Mouse (Mus musculus): Measurements from ENCODE around the gene Ppp3ca. TPM values are rescaled to one million over a fixed set of nuclear protein-coding genes. Genes with fewer than 3 reads are reported as not detected.

Ppp3ca gene
- polyA plus RNA-seq, 1 experiment from 2014 or later: 145 TPM

DNA sequence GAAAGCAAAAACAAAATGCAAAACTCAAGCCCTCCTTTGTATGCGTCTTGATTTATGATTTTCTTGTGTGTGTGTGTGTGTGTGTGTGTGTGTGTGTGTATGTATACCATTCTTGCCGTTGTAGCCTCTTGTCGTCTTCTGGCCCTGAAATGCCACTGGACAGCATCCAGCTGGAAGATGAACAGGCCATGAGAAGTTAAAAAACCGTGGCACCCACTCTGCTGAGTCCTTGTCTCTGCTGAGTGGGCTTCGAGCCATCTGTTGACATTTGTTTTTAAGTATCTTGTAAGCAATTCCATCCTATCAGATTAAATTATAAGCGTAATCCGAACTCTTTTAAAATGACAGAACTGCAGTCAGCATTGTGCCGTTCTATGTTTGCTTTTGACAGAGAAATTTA lies 8.5 kb downstream of the Ppp3ca start:
- Histone ChIP-seq H3K4me1 (ENCODE audit: control insufficient read depth, insufficient read depth, low read length) (peaks cover 32% of the 10 kb centered on the region), H3K36me3 (ENCODE audit: control insufficient read depth, insufficient read depth, low read length) (no peaks in the 10 kb centered on the region), H3K27me3 (ENCODE audit: control insufficient read depth, insufficient read depth, low read length) (no peaks in the 10 kb centered on the region), H3K9ac (replicated peaks; ENCODE audit: low read length) (no peak overlapping the region), H3K9me3 (ENCODE audit: control insufficient read depth, low read length) (no peaks in the 10 kb centered on the region), H3K27ac (replicated peaks; ENCODE audit: low read depth, low read length) (no peak overlapping the region), H3K4me2 (ENCODE audit: low read length) (no peak overlapping the region), H3K4me3 (replicated peaks; ENCODE audit: low read depth, low read length) (no peak overlapping the region)
- 65% methylated on average over 8 of the region's 8 CpGs for WGBS
- no peak for DNase-seq
- no peak for ATAC-seq (ENCODE audit: low FRiP score, low TSS enrichment)

DNA sequence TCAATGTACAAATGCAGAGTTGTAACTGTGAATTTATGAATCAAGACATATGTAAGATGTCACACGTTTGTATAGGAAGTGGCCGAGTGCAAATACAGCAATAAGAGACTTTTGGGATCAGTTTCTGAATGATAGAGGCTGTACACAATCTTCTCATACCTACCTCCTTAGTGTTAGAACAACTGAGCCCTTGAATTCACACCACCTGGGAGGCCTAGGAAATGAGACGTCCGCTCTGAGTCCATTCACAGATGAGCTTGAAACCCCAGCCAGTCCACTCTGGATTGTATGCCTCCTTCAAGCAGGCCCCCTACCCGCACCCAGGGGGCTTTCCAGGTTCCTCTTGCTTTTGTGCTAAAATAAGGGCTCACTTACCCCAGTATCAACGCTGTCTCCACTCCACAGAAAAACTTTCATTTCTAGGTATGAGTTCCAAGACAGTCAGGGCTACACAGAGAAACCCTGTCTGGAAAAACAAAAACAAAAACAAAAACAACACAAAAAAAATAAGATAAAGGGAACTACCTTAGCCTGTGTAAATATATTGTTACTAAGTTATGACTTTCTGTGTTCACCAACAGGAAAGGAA lies 10.1 kb downstream of the Ppp3ca start:
- WGBS: 77% methylated on average over 6 of the region's 6 CpGs
- H3K4me2 ChIP-seq (ENCODE audit: low read length): no peak overlapping the region
- no peak overlapping the region for H3K27ac ChIP-seq (replicated peaks; ENCODE audit: low read depth, low read length)
- H3K27me3 ChIP-seq (ENCODE audit: control insufficient read depth, insufficient read depth, low read length): no peaks in the 10 kb centered on the region
- DNase-seq (no peak), ATAC-seq (ENCODE audit: low FRiP score, low TSS enrichment) (no peak)
- H3K4me1 ChIP-seq (ENCODE audit: control insufficient read depth, insufficient read depth, low read length): peaks cover 25% of the 10 kb centered on the region
- H3K36me3 ChIP-seq (ENCODE audit: control insufficient read depth, insufficient read depth, low read length): no peaks in the 10 kb centered on the region
- no peaks in the 10 kb centered on the region for H3K9me3 ChIP-seq (ENCODE audit: control insufficient read depth, low read length)
- no peak overlapping the region for H3K4me3 ChIP-seq (replicated peaks; ENCODE audit: low read depth, low read length)
- no peak overlapping the region for H3K9ac ChIP-seq (replicated peaks; ENCODE audit: low read length)

DNA sequence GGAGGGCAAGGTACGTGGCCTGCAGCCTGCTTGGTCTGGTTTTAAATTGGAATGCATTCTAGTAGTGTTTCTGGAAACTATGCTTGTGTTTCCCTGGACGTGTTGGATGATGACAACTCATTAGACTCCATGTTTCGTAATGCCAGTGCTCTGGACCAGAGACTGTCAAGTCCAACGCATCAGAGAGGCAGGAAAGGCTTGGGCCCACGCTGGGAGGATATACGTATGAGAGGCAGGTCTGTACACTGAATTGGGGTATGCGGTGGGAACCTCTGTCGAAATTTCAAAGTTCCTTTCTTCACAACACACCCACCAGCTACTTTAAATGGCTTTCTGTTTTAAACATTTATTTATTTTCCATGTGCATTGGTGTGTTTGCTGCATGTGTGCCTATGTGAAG lies 12.3 kb downstream of the Ppp3ca start:
- peaks cover 18% of the 10 kb centered on the region; the same call in 1 of the 2 replicates for H3K4me1 ChIP-seq (ENCODE audit: control insufficient read depth, insufficient read depth, low read length)
- WGBS: 86% methylated on average over 8 of the region's 8 CpGs
- ATAC-seq (ENCODE audit: low FRiP score, low TSS enrichment): no peak

DNA sequence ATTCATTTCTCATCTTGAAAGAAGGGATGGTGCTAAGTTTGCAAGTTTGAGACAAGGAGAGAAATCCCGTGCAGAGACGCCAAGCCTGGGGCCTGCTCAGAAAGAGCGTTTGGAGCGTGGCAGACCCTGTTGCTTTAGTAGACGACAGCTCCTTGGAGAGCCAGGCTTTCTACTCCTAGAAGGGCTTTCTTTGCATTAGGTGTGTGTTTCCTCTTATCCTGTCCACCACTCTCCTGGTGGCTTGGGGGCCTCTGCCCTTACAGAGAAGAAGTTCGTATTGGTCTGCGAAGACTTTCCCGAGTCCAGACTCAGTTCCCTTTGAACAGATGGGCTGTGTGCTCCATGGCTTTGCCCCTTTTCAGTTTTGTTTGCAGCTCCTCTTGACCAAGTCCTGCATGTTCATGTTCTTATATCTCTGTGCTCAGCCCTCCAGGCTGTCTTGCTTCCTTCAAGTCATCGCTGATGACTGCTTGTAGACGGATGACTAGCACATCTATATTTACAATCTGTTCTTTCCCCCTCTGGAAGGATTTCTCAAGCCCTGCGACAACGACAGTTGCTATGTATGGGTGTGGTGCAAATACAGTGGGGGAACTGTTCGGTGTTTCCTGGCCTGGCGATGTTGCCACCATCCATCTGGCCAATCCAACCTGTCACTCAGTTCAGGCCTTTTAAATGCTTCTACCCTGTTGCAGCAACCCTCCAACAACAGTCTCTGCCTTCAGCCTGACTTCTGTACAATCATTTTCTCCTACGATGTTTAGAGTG lies 14.5 kb downstream of the Ppp3ca start:
- Histone ChIP-seq H3K9ac (replicated peaks; ENCODE audit: low read length) (no peak overlapping the region), H3K4me1 (ENCODE audit: control insufficient read depth, insufficient read depth, low read length) (peaks cover 13% of the 10 kb centered on the region; the same call in 1 of the 2 replicates), H3K4me2 (ENCODE audit: low read length) (no peak overlapping the region), H3K36me3 (ENCODE audit: control insufficient read depth, insufficient read depth, low read length) (no peaks in the 10 kb centered on the region), H3K4me3 (replicated peaks; ENCODE audit: low read depth, low read length) (no peak overlapping the region), H3K9me3 (ENCODE audit: control insufficient read depth, low read length) (no peaks in the 10 kb centered on the region), H3K27ac (replicated peaks; ENCODE audit: low read depth, low read length) (no peak overlapping the region), H3K27me3 (ENCODE audit: control insufficient read depth, insufficient read depth, low read length) (no peaks in the 10 kb centered on the region)
- 93% methylated on average over 15 of the region's 15 CpGs for WGBS
- ATAC-seq (ENCODE audit: low FRiP score, low TSS enrichment) (no peak), DNase-seq (no peak)

More for the DNA sequence above, 12.3 kb downstream of the Ppp3ca start:
- DNase-seq: no peak
- H3K27me3 ChIP-seq (ENCODE audit: control insufficient read depth, insufficient read depth, low read length): no peaks in the 10 kb centered on the region
- H3K4me3 ChIP-seq (replicated peaks; ENCODE audit: low read depth, low read length): no peak overlapping the region
- H3K9me3 ChIP-seq (ENCODE audit: control insufficient read depth, low read length): no peaks in the 10 kb centered on the region
- no peak overlapping the region for H3K4me2 ChIP-seq (ENCODE audit: low read length)
- H3K36me3 ChIP-seq (ENCODE audit: control insufficient read depth, insufficient read depth, low read length): no peaks in the 10 kb centered on the region
- H3K9ac ChIP-seq (replicated peaks; ENCODE audit: low read length): no peak overlapping the region
- no peak overlapping the region for H3K27ac ChIP-seq (replicated peaks; ENCODE audit: low read depth, low read length)

DNA sequence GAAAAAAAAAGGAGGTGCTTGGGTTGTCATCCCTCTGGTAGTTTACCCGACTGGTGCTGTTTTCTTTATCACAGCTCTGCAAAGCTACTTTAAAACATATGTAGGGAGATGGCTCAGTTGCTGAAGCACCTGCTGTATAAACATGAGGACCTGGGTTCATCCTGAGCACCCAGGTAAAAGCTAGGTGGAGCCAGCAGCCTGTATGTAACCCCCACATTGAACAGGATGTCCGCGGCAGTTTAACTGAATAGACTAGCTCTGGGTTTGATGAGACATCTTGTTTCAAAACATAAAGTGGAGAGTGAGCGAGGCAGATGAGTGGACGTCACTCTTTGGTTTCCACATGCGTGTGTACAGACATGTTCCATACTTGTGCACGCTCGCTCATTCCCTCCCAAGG lies 16.5 kb downstream of the Ppp3ca start:
- 88% methylated on average over 8 of the region's 8 CpGs for WGBS
- Histone ChIP-seq H3K9ac (replicated peaks; ENCODE audit: low read length) (no peak overlapping the region), H3K27me3 (ENCODE audit: control insufficient read depth, insufficient read depth, low read length) (no peaks in the 10 kb centered on the region), H3K4me2 (ENCODE audit: low read length) (no peak overlapping the region), H3K4me3 (replicated peaks; ENCODE audit: low read depth, low read length) (no peak overlapping the region), H3K36me3 (ENCODE audit: control insufficient read depth, insufficient read depth, low read length) (no peaks in the 10 kb centered on the region), H3K4me1 (ENCODE audit: control insufficient read depth, insufficient read depth, low read length) (no peaks in the 10 kb centered on the region), H3K27ac (replicated peaks; ENCODE audit: low read depth, low read length) (no peak overlapping the region), H3K9me3 (ENCODE audit: control insufficient read depth, low read length) (no peaks in the 10 kb centered on the region)
- DNase-seq (no peak), ATAC-seq (ENCODE audit: low FRiP score, low TSS enrichment) (no peak)

DNA sequence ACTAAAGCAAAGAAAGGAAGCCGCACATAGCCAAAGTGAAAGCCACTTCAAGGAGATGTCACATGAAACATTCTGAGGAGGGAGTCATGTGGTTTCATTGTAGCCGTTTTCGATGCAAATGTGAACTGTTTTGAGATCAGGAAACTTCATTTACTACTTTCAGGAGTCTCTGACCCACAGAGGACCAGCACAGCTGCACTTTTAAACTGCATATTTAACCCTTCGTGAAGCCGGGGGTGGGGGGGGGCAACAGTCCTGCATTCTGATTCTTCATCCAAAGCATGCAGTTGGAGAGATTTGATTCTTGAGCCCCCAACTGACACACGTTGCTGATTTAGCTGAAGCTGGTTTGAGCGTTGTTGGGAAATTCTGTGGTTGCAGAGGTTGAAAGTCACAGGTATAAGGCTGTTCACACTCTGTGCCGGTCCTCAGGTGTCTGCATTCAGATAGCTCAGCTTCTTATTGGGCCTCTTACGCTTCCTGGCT lies 18.2 kb downstream of the Ppp3ca start:
- WGBS: 74% methylated on average over 9 of the region's 9 CpGs
- no peak overlapping the region for H3K27ac ChIP-seq (replicated peaks; ENCODE audit: low read depth, low read length)
- ATAC-seq (ENCODE audit: low FRiP score, low TSS enrichment) (no peak), DNase-seq (no peak)
- H3K9ac ChIP-seq (replicated peaks; ENCODE audit: low read length): no peak overlapping the region
- no peaks in the 10 kb centered on the region for H3K4me1 ChIP-seq (ENCODE audit: control insufficient read depth, insufficient read depth, low read length)
- no peaks in the 10 kb centered on the region for H3K9me3 ChIP-seq (ENCODE audit: control insufficient read depth, low read length)
- H3K27me3 ChIP-seq (ENCODE audit: control insufficient read depth, insufficient read depth, low read length): no peaks in the 10 kb centered on the region
- H3K4me2 ChIP-seq (ENCODE audit: low read length): no peak overlapping the region
- H3K4me3 ChIP-seq (replicated peaks; ENCODE audit: low read depth, low read length): no peak overlapping the region
- no peaks in the 10 kb centered on the region for H3K36me3 ChIP-seq (ENCODE audit: control insufficient read depth, insufficient read depth, low read length)

DNA sequence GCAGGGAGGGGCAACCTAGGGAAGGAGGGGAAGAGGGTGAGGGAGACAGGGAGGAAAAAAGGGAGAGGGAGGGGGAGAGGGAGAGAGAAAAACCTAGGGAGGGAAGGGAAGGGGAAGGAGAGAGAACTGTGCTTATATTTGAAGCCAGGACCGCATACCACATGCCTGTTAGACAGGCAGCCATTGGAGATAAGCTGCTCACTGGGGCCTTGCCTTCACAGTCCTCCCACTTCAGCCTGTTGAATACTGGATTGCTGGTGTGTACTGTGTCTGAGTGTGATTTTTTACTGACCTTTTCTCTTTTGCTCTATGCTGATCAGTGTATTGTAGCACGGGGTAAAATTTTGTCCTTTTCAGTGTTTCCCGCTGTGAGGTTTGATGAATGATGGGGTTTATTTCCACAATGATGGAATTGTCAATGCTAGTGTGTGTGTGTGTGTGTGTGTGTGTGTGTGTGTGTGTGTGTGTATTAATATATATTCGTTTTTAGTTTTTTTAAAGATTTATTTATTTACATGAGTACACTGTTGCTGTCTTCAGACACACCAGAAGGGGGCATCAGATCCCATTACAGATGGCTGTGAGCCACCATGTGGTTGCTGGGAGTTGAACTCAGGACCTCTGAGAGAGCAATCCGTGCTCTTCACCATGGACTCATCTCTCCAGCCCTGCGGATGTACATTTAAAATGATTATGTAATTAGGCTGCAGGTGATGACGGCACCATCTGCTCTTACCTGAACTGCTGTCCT lies 20.0 kb downstream of the Ppp3ca start:
- H3K9ac ChIP-seq (replicated peaks; ENCODE audit: low read length): no peak overlapping the region
- H3K9me3 ChIP-seq (ENCODE audit: control insufficient read depth, low read length): no peaks in the 10 kb centered on the region
- no peak overlapping the region for H3K4me2 ChIP-seq (ENCODE audit: low read length)
- H3K27ac ChIP-seq (replicated peaks; ENCODE audit: low read depth, low read length): no peak overlapping the region
- no peak for DNase-seq
- no peak for ATAC-seq (ENCODE audit: low FRiP score, low TSS enrichment)
- no peaks in the 10 kb centered on the region for H3K36me3 ChIP-seq (ENCODE audit: control insufficient read depth, insufficient read depth, low read length)
- H3K4me3 ChIP-seq (replicated peaks; ENCODE audit: low read depth, low read length): no peak overlapping the region
- no peaks in the 10 kb centered on the region for H3K4me1 ChIP-seq (ENCODE audit: control insufficient read depth, insufficient read depth, low read length)
- WGBS: 94% methylated on average over 7 of the region's 7 CpGs
- no peaks in the 10 kb centered on the region for H3K27me3 ChIP-seq (ENCODE audit: control insufficient read depth, insufficient read depth, low read length)

DNA sequence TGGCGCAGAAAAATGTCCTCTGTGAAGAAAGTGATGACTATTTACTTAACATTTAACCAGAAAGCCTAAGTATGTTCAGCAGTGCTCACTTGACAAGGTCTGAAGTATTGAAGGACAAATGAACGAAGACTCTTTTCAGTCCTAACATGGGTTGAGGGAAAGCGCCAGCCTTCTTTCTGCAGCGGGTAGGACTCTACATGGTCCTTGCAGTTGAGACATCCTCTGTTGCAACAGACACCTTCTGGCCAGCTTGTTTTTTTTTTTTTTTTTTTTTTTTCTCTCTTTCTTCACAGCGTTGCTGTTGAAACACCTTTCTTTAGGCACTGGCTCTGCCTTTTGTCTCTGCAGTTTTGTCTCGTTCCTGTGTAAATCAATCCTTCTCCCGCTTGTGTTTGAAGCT lies 22.1 kb downstream of the Ppp3ca start:
- H3K27me3 ChIP-seq (ENCODE audit: control insufficient read depth, insufficient read depth, low read length): no peaks in the 10 kb centered on the region
- ATAC-seq (ENCODE audit: low FRiP score, low TSS enrichment): no peak
- no peak overlapping the region for H3K27ac ChIP-seq (replicated peaks; ENCODE audit: low read depth, low read length)
- no peak overlapping the region for H3K4me3 ChIP-seq (replicated peaks; ENCODE audit: low read depth, low read length)
- H3K4me2 ChIP-seq (ENCODE audit: low read length): no peak overlapping the region
- WGBS: 85% methylated on average over 7 of the region's 7 CpGs
- DNase-seq: no peak
- no peaks in the 10 kb centered on the region for H3K4me1 ChIP-seq (ENCODE audit: control insufficient read depth, insufficient read depth, low read length)
- H3K9me3 ChIP-seq (ENCODE audit: control insufficient read depth, low read length): no peaks in the 10 kb centered on the region
- H3K9ac ChIP-seq (replicated peaks; ENCODE audit: low read length): no peak overlapping the region
- H3K36me3 ChIP-seq (ENCODE audit: control insufficient read depth, insufficient read depth, low read length): no peaks in the 10 kb centered on the region

All from midbrain, embryonic 14.5 days (tissue).